ENCODE assay signal across 8 mouse cellular contexts in the genomic region with DNA sequence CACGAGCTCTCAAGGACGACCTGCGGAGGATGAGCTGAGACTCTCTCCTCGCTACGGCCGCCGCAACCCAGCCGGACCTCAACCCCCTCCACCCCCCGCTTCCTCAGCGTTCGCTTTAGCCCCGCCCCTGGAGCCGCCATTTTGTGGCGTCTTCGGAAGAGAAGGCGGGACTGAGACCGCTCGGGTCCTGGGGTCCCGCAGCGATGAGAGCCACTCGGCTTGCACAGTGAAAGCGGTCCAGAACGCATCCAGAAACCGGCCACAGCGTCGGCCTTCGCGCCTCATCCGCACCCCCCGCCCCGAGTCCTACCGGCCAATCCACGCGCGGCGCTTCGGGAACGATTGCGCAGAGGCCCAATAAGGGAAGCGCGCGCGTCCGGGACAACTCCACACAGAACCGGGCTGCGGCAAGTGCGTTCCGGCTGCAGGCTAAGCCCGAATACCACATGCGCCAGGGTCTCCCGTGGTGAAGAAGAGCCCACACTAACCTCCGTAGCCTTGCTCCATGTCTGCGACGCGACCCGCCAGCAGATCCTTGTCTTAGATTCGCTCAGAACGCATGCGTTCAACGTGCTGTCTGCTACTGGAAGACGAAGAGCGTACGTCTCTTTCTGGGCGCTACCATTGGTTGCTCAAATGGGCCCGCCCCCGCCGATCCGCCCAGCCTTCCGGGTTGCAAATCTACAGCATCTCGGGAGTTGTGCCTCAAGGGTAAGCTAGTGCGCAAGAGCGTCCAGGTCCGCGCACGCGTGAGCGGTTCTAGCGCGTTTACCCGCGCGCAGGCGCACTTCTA. TPM values are rescaled to one million over a fixed set of nuclear protein-coding genes. Genes with fewer than 3 reads are reported as not detected.
DNase-seq lines count a peak whose midpoint lies in the region; ATAC-seq lines count a peak whose summit lies in the region.

A gene (minus strand): TSS at position 642 of the 793 bp plus-strand sequence.

- peak within 1 kb of the TSS; percentile 97 for H3K27ac ChIP-seq in hindbrain, embryonic 12.5 days

- peak within 1 kb of the TSS; percentile 92 for H3K4me2 ChIP-seq in hindbrain, embryonic 12.5 days (replicated peaks)

- peaks cover 35% of the 10 kb centered on the region for H3K36me3 ChIP-seq in hindbrain, embryonic 12.5 days

- no peaks in the 10 kb centered on the region for H3K27me3 ChIP-seq in hindbrain, embryonic 12.5 days

- H3K9ac ChIP-seq in hindbrain, embryonic 12.5 days, result peak within 1 kb of the TSS; percentile 92

- no peaks in the 10 kb centered on the region for H3K9me3 ChIP-seq in hindbrain, embryonic 12.5 days (replicated peaks)

- ATAC-seq in hindbrain, embryonic 12.5 days (ENCODE audit: low FRiP score), result peak; percentile 98

- peak; percentile 99 for DNase-seq in NIH3T3 (ENCODE audit: low read depth)
- peak; percentile 97 to 99 for DNase-seq in cerebellum, postnatal 10 days
- peak; percentile 98 to 99 for DNase-seq in frontal cortex, postnatal 10 days (ENCODE audit: low spot score in 2 of 2)
- DNase-seq in layer of hippocampus, postnatal 14 days (ENCODE audit: low spot score in 2 of 2), result peak; percentile 97 to 99
- peak; percentile 97 for DNase-seq in lung, postnatal 14 days
- DNase-seq in retina, adult 2 months (ENCODE audit: low read depth, low spot score), result peak; percentile 91
- DNase-seq in thymus, postnatal 36 days, result peak; percentile 96 to 98

- peak within 1 kb of the TSS; percentile 91 for H3K4me3 ChIP-seq in hindbrain, embryonic 12.5 days

- peaks cover 24% of the 10 kb centered on the region for H3K4me1 ChIP-seq in hindbrain, embryonic 12.5 days

- under 1% methylated on average over 81 of the region's 83 CpGs for WGBS in hindbrain, embryonic 12.5 days

RNA-seq across cellular contexts. Expression of the gene that starts here (rescaled TPM):
- polyA plus RNA-seq in hindbrain, embryonic 12.5 days (2016; fragmentation: Nextera tagmentation; extraction: Ambion mirVana), result 131 TPM in 2 replicates
- total RNA-seq in layer of hippocampus, postnatal 14 days (2021), result 10 to 100 TPM; 83.8 to 86.1 TPM

Comparison
In these comparisons a context has a peak if more than half of its experiments do, and no peak if none do; other contexts are left out.
1. Peak in every context shown above with its lines: DNase-seq, ATAC-seq, H3K4me3 ChIP-seq and H3K27ac ChIP-seq.